Comparison of ENCODE assay signal across 8 mouse cellular contexts in the genomic region with DNA sequence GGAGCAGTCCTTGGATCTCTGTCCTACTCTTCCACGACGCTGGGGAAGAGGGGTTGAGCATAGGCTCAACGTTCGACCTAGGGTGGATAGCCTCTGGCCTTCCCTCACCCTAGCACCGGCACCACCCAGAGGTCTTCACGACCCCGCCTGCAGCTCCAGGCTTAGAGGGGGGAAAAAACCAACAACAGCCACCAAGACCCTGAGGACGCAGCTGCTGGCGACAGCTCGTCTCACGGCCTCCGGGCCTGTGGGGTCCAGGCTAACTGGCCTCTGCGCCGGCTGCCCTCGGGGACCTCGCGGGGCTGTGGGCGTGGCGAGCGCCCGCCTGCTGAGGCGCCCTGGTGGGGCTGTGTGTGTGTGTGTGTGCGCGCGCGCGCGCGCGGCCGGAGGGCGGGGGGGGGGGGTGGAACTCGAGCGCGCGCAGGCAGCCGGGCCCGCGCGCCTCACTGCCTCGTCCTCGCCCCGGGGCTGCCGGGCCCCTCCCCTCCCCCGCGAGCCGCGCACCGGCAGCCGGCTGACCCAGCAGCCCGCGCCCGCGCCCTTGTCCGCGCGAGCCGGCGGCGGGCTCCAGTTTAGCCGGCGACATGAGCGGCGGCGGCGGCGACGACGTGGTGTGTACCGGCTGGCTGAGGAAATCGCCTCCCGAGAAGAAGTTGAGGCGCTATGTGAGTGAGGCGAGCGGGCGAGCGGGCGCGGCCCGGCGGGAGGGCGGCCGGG. TPM values are rescaled to one million over a fixed set of nuclear protein-coding genes. Genes with fewer than 3 reads are reported as not detected.
DNase-seq lines count a peak whose midpoint lies in the region.

A gene (plus strand): TSS at position 345 of the 717 bp plus-strand sequence.

- H3K27ac ChIP-seq in hindbrain, embryonic 10.5 days = peak within 1 kb of the TSS; percentile 96

- peak within 1 kb of the TSS; percentile 93 for H3K4me3 ChIP-seq in hindbrain, embryonic 10.5 days

- H3K4me1 ChIP-seq in hindbrain, embryonic 10.5 days (replicated peaks) = peaks cover 28% of the 10 kb centered on the region

- no peaks in the 10 kb centered on the region for H3K27me3 ChIP-seq in hindbrain, embryonic 10.5 days (ENCODE audit: insufficient read depth, poor library complexity, severe bottlenecking)

- peak; percentile 81 for DNase-seq in NIH3T3 (ENCODE audit: low read depth)
- DNase-seq in cerebellum, adult 9-11 months = peak; percentile 37
- DNase-seq in frontal cortex, adult 2 months (ENCODE audit: extremely low spot score in 1 of 2, low spot score in 1 of 2) = peak in 1 of 2 experiments; percentile 46
- peak; percentile 83 for DNase-seq in hindbrain, embryonic 10.5 days (ENCODE audit: low spot score)
- DNase-seq in layer of hippocampus, postnatal 25 days (ENCODE audit: extremely low spot score in 1 of 2, low spot score in 1 of 2) = peak; percentile 43 to 56
- DNase-seq in lung, postnatal 25 days (ENCODE audit: low spot score) = peak; percentile 57
- DNase-seq in retina, embryonic 14.5 days (ENCODE audit: low spot score) = peak; percentile 75
- DNase-seq in thymus, postnatal 4 days = peak; percentile 75

- H3K36me3 ChIP-seq in hindbrain, embryonic 10.5 days = no peaks in the 10 kb centered on the region

- WGBS in hindbrain, embryonic 10.5 days = under 1% methylated on average over 56 of the region's 83 CpGs

- H3K9me3 ChIP-seq in hindbrain, embryonic 10.5 days = no peaks in the 10 kb centered on the region

RNA-seq across cellular contexts. Expression of the gene that starts here (rescaled TPM):
- 11.6 and 14.1 TPM in 2 replicates for polyA plus RNA-seq in frontal cortex, adult 2 months (2012; rRNA removed)
- polyA plus RNA-seq in hindbrain, embryonic 10.5 days (2016; fragmentation: Nextera tagmentation; extraction: Ambion mirVana) = 8.0 and 10.6 TPM in 2 replicates
- 10 to 100 TPM in 1 of 2 experiments, 1 to 10 TPM in 1; 9.9 to 11.5 TPM for total RNA-seq in layer of hippocampus, postnatal 25 days (2021)
